Mouse (Mus musculus): ENCODE data around the gene Grik5. TPM values are rescaled to one million over a fixed set of nuclear protein-coding genes. Genes with fewer than 3 reads are reported as not detected.

The Grik5 gene
- polyA plus RNA-seq, 1 experiment: 211 TPM

Other genes with a start within 250 kb of the Grik5 start
- 9.6 and 13.7 TPM in 2 replicates for gene Gm9844, start 210.1 kb downstream of the Grik5 start, polyA plus RNA-seq (2012; rRNA removed)
- not detected in 2 replicates for gene Lypd4, start 202.4 kb downstream of the Grik5 start, polyA plus RNA-seq (2012; rRNA removed)
- gene Dmrtc2, start 202.3 kb downstream of the Grik5 start, polyA plus RNA-seq (2012; rRNA removed): 0.06 TPM in 1 of 2 replicates, not detected in the other
- 319 and 386 TPM in 2 replicates for gene Rps19, start 188.0 kb downstream of the Grik5 start, polyA plus RNA-seq (2012; rRNA removed)
- 0.72 and 0.86 TPM in 2 replicates for gene Cd79a, start 175.0 kb downstream of the Grik5 start, polyA plus RNA-seq (2012; rRNA removed)
- 167 and 181 TPM in 2 replicates for gene Arhgef1, start 169.4 kb downstream of the Grik5 start, polyA plus RNA-seq (2012; rRNA removed)
- 0.17 TPM in 1 of 2 replicates, not detected in the other for gene Gm4881, start 127.9 kb downstream of the Grik5 start, polyA plus RNA-seq (2012; rRNA removed)
- gene Rabac1, start 99.6 kb downstream of the Grik5 start, polyA plus RNA-seq (2012; rRNA removed): 337 and 384 TPM in 2 replicates
- gene Atp1a3, start 66.4 kb downstream of the Grik5 start, polyA plus RNA-seq (2012; rRNA removed): 1,131 and 1,133 TPM in 2 replicates
- 34.6 and 40.6 TPM in 2 replicates for gene Zfp574, start 221 bp upstream of the Grik5 start, polyA plus RNA-seq (2012; rRNA removed)
- 11.5 and 12.2 TPM in 2 replicates for gene Pou2f2, start 107.4 kb upstream of the Grik5 start, polyA plus RNA-seq (2012; rRNA removed)
- gene Dedd2, start 148.3 kb upstream of the Grik5 start, polyA plus RNA-seq (2012; rRNA removed): 21.6 and 22.2 TPM in 2 replicates
- 7.5 and 7.7 TPM in 2 replicates for gene Zfp526, start 149.1 kb upstream of the Grik5 start, polyA plus RNA-seq (2012; rRNA removed)
- gene Gsk3a, start 165.5 kb upstream of the Grik5 start, polyA plus RNA-seq (2012; rRNA removed): 241 and 244 TPM in 2 replicates
- gene Erf, start 178.4 kb upstream of the Grik5 start, polyA plus RNA-seq (2012; rRNA removed): 38.9 TPM in 2 replicates
- gene Cic, start 195.4 kb upstream of the Grik5 start, polyA plus RNA-seq (2012; rRNA removed): 92.4 and 104 TPM in 2 replicates
- gene Pafah1b3, start 225.6 kb upstream of the Grik5 start, polyA plus RNA-seq (2012; rRNA removed): 33.5 and 43.0 TPM in 2 replicates
- 0.17 and 0.28 TPM in 2 replicates for gene Prr19, start 229.1 kb upstream of the Grik5 start, polyA plus RNA-seq (2012; rRNA removed)
- gene Tmem145, start 233.8 kb upstream of the Grik5 start, polyA plus RNA-seq (2012; rRNA removed): 74.6 and 90.4 TPM in 2 replicates
- 65.2 and 67.0 TPM in 2 replicates for gene Megf8, start 244.8 kb upstream of the Grik5 start, polyA plus RNA-seq (2012; rRNA removed)

Data from frontal cortex, adult 2 months (tissue).